Mouse (Mus musculus) kidney, adult 2 months (tissue): ENCODE measurements at regions not wholly inside any gene's neighbourhood (a gene's known extent, or its start where the extent isn't known, plus 50 kb on each side); places are given as distances from the start of the nearest gene placed in this dataset.

Experiments used
- DNase-seq: peaks from one replicate; pipeline ENCODE4 v3.0.0; 2021
- H3K27ac ChIP-seq: fragments of 200-500 bp; 2 replicates; pipeline ENCODE4 v1.5.1; 2012; ENCODE audit warnings: low read depth, low read length, control low read depth, inconsistent platforms; ENCODE audit not compliant: insufficient read depth
- H3K27me3 ChIP-seq: fragments of 200-500 bp; replicated peaks from 2 replicates; pipeline ENCODE4 v1.6.1; 2012; ENCODE audit warnings: mild to moderate bottlenecking, moderate library complexity, low read length, inconsistent platforms; ENCODE audit not compliant: control insufficient read depth, insufficient read depth
- H3K36me3 ChIP-seq: fragments of 200-500 bp; 2 replicates; pipeline ENCODE4 v1.6.1; 2012; ENCODE audit warnings: mild to moderate bottlenecking, moderate library complexity, low read length, inconsistent platforms; ENCODE audit not compliant: control insufficient read depth, insufficient read depth
- H3K4me1 ChIP-seq: fragments of 200-500 bp; 2 replicates; pipeline ENCODE4 v1.6.1; 2011; ENCODE audit warnings: low read length; ENCODE audit not compliant: control insufficient read depth, insufficient read depth
- H3K4me3 ChIP-seq: fragments of 200-500 bp; 2 replicates; pipeline ENCODE4 v1.5.1; 2011; ENCODE audit warnings: mild to moderate bottlenecking, low read depth, low read length, control low read depth; ENCODE audit not compliant: insufficient read depth
- CTCF ChIP-seq: fragments of 200-500 bp; conservative IDR thresholded peaks from 2 replicates; pipeline ENCODE4 v1.5.1; 2011; ENCODE audit warnings: low read depth, mild to moderate bottlenecking, control low read depth, low read length, moderate library complexity, mixed read lengths; ENCODE audit not compliant: insufficient read depth, insufficient read length
- POLR2A ChIP-seq: fragments of 200-500 bp; IDR thresholded peaks from one replicate; pipeline ENCODE4 v1.6.1; 2011; ENCODE audit warnings: low read depth, low read length, control low read depth
- WGBS: fragments of 180-500 bp; shearing (Covaris S2); methylation state at CpG from one replicate; pipeline ENCODE4 v1.1.7; 2018; 5-methylcytosine and 5-hydroxymethylcytosine counted together

DNA sequence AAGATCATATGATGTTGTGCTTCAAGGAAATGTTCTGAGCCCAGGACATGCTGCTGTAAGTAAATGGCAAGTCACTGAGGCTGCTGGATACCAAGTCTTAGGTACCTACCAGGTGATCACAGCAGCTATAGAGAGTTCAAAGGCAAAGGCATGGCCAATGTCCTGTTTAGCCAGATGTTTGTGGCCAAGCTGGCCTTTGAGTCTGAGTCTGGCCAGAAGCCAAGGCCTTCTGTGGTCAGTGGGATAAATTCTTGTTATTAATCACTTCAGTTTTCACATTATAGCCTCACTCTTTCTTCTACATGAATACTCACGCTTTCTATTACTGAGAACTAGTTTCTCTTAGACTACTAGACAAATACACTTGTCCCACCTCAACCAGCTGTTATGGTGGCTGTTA is 210.3 kb downstream of the Zpld1 start:
- no peaks in the 10 kb centered on the region for H3K27me3 ChIP-seq
- no peaks in the 10 kb centered on the region for H3K36me3 ChIP-seq
- no peak for DNase-seq
- TF ChIP-seq CTCF (no peak), POLR2A (no peak)
- no peaks in the 10 kb centered on the region for H3K4me1 ChIP-seq
- WGBS, result 83% methylated on average over 1 of the region's 1 CpGs
- no peak overlapping the region for H3K27ac ChIP-seq
- no peak overlapping the region for H3K4me3 ChIP-seq

DNA sequence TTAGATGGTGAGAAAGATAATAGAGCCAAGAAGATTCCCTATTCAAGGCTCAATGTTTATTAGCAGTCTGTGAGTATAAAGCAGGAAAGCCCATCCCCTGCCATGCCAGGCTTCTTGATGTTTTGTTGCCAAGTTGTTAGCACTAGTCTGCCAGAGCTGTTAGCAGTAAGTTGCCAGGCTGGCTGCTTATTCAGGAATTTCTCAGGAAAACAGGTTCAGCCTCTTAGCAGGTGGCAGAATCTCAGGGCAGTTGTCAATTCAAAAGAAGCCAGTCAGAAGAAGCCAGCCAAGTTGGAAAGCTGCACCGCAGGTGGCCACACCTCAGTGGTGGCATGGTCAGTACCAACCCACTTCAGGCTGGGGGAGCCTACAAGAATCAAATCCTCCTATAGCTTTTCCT is 221.6 kb downstream of the Zpld1 start:
- TF ChIP-seq CTCF, result no peak
- no peak for TF ChIP-seq POLR2A
- Histone ChIP-seq H3K27ac (no peak overlapping the region), H3K4me1 (no peaks in the 10 kb centered on the region), H3K27me3 (no peaks in the 10 kb centered on the region), H3K4me3 (no peak overlapping the region), H3K36me3 (no peaks in the 10 kb centered on the region)
- 49% methylated on average over 1 of the region's 1 CpGs for WGBS
- DNase-seq, result peak; percentile 33

DNA sequence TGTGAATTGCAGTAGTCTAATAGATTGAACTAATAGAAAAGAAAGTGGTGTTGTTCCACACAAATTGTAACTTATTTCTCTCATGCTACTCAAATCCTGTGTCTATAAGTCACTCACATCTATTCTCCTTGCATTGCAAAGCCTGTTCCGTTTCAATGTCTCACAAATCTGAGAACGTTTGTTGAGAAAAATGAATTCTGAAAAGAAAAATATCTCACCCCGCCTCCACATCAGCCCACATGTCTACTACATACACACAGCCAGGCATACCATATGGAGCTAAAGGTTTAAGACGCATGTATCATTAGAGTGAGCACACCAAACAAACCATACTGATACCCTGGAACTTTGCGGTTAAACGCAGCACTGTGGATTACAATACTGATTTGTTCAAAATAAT is 258.0 kb downstream of the Zpld1 start:
- 89% methylated on average over 6 of the region's 6 CpGs for WGBS

DNA sequence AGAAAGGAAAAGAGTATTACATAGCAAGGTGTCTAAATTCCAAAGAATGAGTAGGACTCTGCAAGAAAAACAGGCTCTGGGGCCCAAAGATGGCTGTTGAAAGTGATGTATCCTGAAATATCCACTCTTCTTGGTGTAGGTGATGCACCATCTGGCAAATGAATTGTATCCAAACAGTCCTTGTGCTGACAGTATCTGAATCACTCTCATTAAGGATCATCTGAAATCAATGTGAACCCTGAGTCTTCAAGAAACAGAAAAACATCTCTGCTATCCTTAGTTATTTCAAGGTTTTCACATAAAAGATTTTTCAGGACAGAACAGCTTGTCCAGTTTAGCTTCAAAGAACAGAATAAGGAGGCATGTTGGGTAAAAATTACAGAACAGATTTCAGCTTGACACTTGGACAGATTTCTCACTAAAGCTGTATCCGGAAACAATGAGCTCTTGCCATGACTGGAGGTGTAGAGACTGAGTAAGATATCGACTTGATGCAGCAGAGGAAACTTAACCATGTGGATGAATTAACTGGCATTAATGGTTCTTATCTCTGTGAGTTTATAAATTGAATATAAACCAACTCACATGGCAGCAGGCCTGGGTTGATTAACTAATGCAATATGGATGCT is 296.0 kb downstream of the Zpld1 start:
- WGBS, result 86% methylated on average over 2 of the region's 2 CpGs
- Histone ChIP-seq H3K4me1 (no peaks in the 10 kb centered on the region), H3K27ac (no peak overlapping the region), H3K36me3 (no peaks in the 10 kb centered on the region), H3K27me3 (no peaks in the 10 kb centered on the region), H3K4me3 (no peak overlapping the region)
- no peak for TF ChIP-seq POLR2A
- TF ChIP-seq CTCF, result no peak
- DNase-seq, result no peak

More for the DNA sequence above, 258.0 kb downstream of the Zpld1 start:
- no peaks in the 10 kb centered on the region for H3K4me1 ChIP-seq
- no peak overlapping the region for H3K4me3 ChIP-seq
- no peak overlapping the region for H3K27ac ChIP-seq
- TF ChIP-seq CTCF, result no peak
- no peak for TF ChIP-seq POLR2A
- H3K36me3 ChIP-seq, result no peaks in the 10 kb centered on the region
- no peak for DNase-seq
- H3K27me3 ChIP-seq, result no peaks in the 10 kb centered on the region

DNA sequence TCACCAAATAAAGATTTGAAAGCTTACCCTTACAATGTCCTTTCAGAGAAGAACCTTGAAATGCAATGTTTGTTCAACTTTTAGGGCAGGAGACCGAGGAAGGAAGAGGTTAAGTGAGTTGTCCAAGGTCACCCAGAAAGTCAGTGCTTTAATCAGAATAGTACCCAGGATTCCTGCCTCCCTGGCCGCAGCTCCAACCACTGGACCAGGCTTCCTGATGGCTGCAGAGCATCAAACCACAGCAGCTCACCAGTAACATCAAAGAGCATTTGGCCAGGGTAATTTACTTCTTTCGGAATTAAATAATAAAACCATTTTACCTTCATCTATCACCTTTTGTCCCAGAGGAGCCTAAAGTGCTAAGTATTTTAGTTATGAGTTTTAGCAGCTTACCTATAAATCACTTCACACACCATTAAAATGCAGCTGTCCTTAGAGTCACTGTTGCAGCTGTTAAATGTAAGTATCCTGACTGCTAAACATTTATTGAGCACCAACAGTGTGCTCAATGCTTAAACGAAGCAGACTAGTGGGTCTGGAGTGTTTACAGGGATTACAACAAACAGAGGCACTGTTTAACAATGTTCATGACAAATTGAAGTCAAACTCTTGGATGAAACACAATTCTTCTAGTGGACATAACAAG is 306.1 kb downstream of the Zpld1 start:
- H3K4me3 ChIP-seq, result no peak overlapping the region
- WGBS, result 17% methylated on average over 4 of the region's 4 CpGs
- H3K4me1 ChIP-seq, result no peaks in the 10 kb centered on the region
- DNase-seq, result no peak
- no peaks in the 10 kb centered on the region for H3K36me3 ChIP-seq
- no peak overlapping the region for H3K27ac ChIP-seq
- no peaks in the 10 kb centered on the region for H3K27me3 ChIP-seq
- TF ChIP-seq POLR2A (no peak), CTCF (no peak)

DNA sequence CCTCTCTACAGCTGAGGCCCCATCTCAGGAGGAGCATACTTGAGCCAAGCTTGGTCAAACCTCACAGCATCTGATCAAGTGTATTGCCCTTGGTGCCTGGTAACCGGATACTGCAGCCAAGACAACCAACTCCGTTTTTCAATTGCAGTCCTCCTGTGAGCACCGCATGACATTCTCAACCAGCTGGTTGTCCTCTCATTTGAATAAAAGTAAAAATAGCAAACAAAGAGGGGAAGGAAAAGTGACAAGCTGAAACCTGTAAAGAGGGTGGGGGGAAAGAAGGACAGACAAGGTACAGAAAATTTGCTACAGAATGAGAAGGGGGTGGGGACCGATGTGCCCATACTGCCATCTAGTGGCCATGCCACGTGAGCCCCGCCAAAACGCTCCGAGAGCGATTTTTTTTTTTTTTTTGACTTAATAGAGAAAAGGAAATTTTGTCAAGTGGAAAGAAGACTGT is 314.0 kb downstream of the Zpld1 start:
- no peaks in the 10 kb centered on the region for H3K4me1 ChIP-seq
- WGBS, result under 1% methylated on average over 9 of the region's 9 CpGs
- no peak overlapping the region for H3K27ac ChIP-seq
- no peak for TF ChIP-seq POLR2A
- peak; percentile 82 for TF ChIP-seq CTCF
- DNase-seq, result peak; percentile 32
- H3K27me3 ChIP-seq, result no peaks in the 10 kb centered on the region
- no peak overlapping the region for H3K4me3 ChIP-seq
- no peaks in the 10 kb centered on the region for H3K36me3 ChIP-seq

DNA sequence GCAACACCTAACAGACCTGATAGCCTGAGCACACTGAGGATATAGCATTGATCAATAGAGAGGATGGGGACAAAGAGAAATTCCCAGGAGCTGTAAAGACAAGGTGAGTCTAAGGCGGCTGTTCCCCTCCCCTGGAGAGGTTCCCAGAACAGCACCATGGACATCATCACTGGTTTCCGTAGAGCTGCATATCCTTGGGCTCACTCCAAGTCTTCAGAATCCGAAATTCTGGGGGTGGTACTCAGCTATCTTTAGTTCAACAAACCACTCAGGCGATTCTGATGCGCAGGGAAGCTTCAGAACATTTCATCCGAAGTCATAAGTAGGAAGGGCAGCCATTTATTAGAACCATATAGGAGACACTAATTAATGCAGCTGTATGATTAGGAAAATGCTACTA is 327.4 kb downstream of the Zpld1 start:
- Histone ChIP-seq H3K27me3 (no peaks in the 10 kb centered on the region), H3K27ac (no peak overlapping the region), H3K4me3 (no peak overlapping the region), H3K4me1 (no peaks in the 10 kb centered on the region), H3K36me3 (no peaks in the 10 kb centered on the region)
- DNase-seq, result no peak
- 80% methylated on average over 6 of the region's 6 CpGs for WGBS
- TF ChIP-seq POLR2A (no peak), CTCF (no peak)

DNA sequence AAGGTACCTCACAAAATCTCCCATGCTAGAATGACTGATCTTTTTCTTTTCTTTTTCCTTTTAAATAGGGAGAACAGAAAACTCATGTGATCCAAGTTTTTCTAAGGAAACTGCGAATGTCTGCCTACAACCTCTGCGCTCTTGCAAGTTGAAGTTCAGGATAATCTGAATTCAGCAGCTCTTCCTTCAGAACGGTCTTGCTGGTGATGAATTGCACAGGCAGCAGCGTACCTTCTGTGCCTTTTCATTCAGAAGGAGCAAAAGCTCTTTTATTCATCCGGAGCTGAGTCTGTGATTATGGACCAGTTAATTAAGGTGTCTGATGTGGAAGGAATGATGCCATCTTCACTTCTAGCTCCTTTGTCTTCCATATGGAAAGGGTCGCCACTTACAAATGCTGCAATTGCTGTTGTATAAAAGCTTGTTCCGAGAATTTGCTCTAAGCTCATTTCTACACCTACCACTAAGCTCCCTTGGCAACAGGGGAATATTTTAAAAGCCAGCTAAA is 353.9 kb downstream of the Zpld1 start:
- H3K27ac ChIP-seq, result no peak overlapping the region
- no peak for TF ChIP-seq POLR2A
- no peak for TF ChIP-seq CTCF
- no peak overlapping the region for H3K4me3 ChIP-seq
- H3K4me1 ChIP-seq, result no peaks in the 10 kb centered on the region
- H3K36me3 ChIP-seq, result no peaks in the 10 kb centered on the region
- DNase-seq, result no peak
- H3K27me3 ChIP-seq, result no peaks in the 10 kb centered on the region
- WGBS, result 83% methylated on average over 7 of the region's 7 CpGs
